Mouse (Mus musculus) bone marrow macrophage, adult 2 months (primary cell): ENCODE measurements around the gene Bri3.

Experiments used
- CTCF ChIP-seq: IDR thresholded peaks from 2 replicates; pipeline ENCODE4 v1.5.1; 2012; ENCODE audit warnings: low read depth, mild to moderate bottlenecking, low read length, moderate library complexity
- POLR2A ChIP-seq: IDR thresholded peaks from 2 replicates; pipeline ENCODE4 v1.6.1; 2012; ENCODE audit warnings: mild to moderate bottlenecking, low read depth, low read length, borderline replicate concordance

- TF ChIP-seq CTCF: no peak
- TF ChIP-seq POLR2A: no peak
Measured at GRCm38 (mm10) chr5:144221305-144221704, 22.9 kb upstream of the Bri3 start.
